Mouse (Mus musculus) urinary bladder, adult 18-20 months (tissue): ENCODE data around the gene Ube2f.
A peak's percentile ranks its signal among the peaks of the same experiment; 100 is the strongest.

Experiments used
- DNase-seq, 2 experiments: peaks; one replicate each; pipeline ENCODE4 v3.0.0; 2022; ENCODE audit warnings: low spot score in 2 of 2, mixed read lengths in 2 of 2

Ube2f gene

GRCm38 (mm10) chr1:91237676-91238075, 12.4 kb upstream of the Ube2f start:
- DNase-seq, result no peak

GRCm38 (mm10) chr1:91239112-91239511, 11.0 kb upstream of the Ube2f start:
- DNase-seq, result no peak

- DNase-seq, result no peak
Measured at GRCm38 (mm10) chr1:91239800-91240199, 10.3 kb upstream of the Ube2f start.

- peak; percentile 34 to 45 for DNase-seq
Measured at GRCm38 (mm10) chr1:91240685-91241084, 9.4 kb upstream of the Ube2f start.

- DNase-seq, result no peak
Measured at GRCm38 (mm10) chr1:91241249-91241648, 8.9 kb upstream of the Ube2f start.

- peak in 1 of 2 experiments; percentile 13 for DNase-seq
Measured at GRCm38 (mm10) chr1:91248242-91248641, 1.9 kb upstream of the Ube2f start.

- DNase-seq, result no peak
Measured at GRCm38 (mm10) chr1:91248970-91249369, 1.1 kb upstream of the Ube2f start.

- peak; percentile 10 to 38 for DNase-seq
Measured at GRCm38 (mm10) chr1:91250415-91251147, 477 bp downstream of the Ube2f start.

- no peak for DNase-seq
Measured at GRCm38 (mm10) chr1:91251148-91251650, 1.1 kb downstream of the Ube2f start.

- DNase-seq, result no peak
Measured at GRCm38 (mm10) chr1:91251927-91252326, 1.8 kb downstream of the Ube2f start.

- DNase-seq, result no peak
Measured at GRCm38 (mm10) chr1:91257918-91258317, 7.8 kb downstream of the Ube2f start.

GRCm38 (mm10) chr1:91259794-91260193, 9.7 kb downstream of the Ube2f start:
- no peak for DNase-seq

GRCm38 (mm10) chr1:91262508-91262907, 12.4 kb downstream of the Ube2f start:
- DNase-seq, result no peak

GRCm38 (mm10) chr1:91272260-91272659, 22.2 kb downstream of the Ube2f start:
- no peak for DNase-seq

GRCm38 (mm10) chr1:91276581-91276980, 26.5 kb downstream of the Ube2f start:
- DNase-seq, result no peak

GRCm38 (mm10) chr1:91277480-91277879, 27.4 kb downstream of the Ube2f start:
- DNase-seq, result no peak

- DNase-seq, result no peak
Measured at GRCm38 (mm10) chr1:91278410-91279119, 28.5 kb downstream of the Ube2f start.

GRCm38 (mm10) chr1:91279126-91279525, 29.0 kb downstream of the Ube2f start:
- DNase-seq, result no peak

GRCm38 (mm10) chr1:91282582-91282981, 32.5 kb downstream of the Ube2f start:
- no peak for DNase-seq

- DNase-seq, result no peak
Measured at GRCm38 (mm10) chr1:91289375-91289774, 39.3 kb downstream of the Ube2f start.

- DNase-seq, result no peak
Measured at GRCm38 (mm10) chr1:91292101-91292825, 42.2 kb downstream of the Ube2f start.

GRCm38 (mm10) chr1:91295544-91295943, 45.4 kb downstream of the Ube2f start:
- no peak for DNase-seq
